Mouse (Mus musculus): ENCODE measurements around the gene Polr2j. TPM values are rescaled to one million over a fixed set of nuclear protein-coding genes. Genes with fewer than 3 reads are reported as not detected.

The Polr2j gene
- 94.7 and 103 TPM in 2 replicates for total RNA-seq (2015)
- 105 and 117 TPM in 2 replicates for total RNA-seq (2017)

GRCm38 (mm10) chr5:136115891-136116783 lies at the start of gene Polr2j:
Gene Polr2j, plus strand, starts transcription at chr5:136116631.
- ATAC-seq (ENCODE audit: poor library complexity, severe bottlenecking), result peak; percentile 99

GRCm38 (mm10) chr5:136069411-136069810 lies 47.0 kb upstream of the Polr2j start:
- ATAC-seq (ENCODE audit: poor library complexity, severe bottlenecking), result no peak

- no peak for ATAC-seq (ENCODE audit: poor library complexity, severe bottlenecking)
Measured at GRCm38 (mm10) chr5:136073051-136073450, 43.4 kb upstream of the Polr2j start.

- no peak for ATAC-seq (ENCODE audit: poor library complexity, severe bottlenecking)
Measured at GRCm38 (mm10) chr5:136073526-136073925, 42.9 kb upstream of the Polr2j start.

DNA sequence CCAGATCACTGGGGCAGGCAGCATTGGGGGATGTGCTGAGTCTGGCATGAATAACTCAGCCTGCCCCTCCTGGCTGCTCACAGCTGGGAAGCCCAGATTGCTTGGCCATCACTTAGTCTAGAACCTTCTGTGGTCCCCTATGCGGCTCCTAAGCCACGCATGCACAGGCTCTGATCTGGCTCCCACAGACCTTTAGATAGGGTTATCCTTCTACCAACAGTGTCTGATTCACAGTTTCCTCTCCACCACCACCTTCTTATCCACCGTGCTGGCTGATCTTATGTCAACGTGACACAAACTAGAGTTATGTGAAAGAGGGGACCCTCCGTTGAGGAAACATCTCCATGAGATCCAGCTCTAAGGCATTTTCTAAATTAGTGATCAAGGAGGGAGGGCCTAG lies 41.4 kb upstream of the Polr2j start:
- ATAC-seq (ENCODE audit: poor library complexity, severe bottlenecking), result no peak

- no peak for ATAC-seq (ENCODE audit: poor library complexity, severe bottlenecking)
Measured at GRCm38 (mm10) chr5:136076284-136076683, 40.1 kb upstream of the Polr2j start.

GRCm38 (mm10) chr5:136077001-136077550 lies 39.4 kb upstream of the Polr2j start:
- no peak for ATAC-seq (ENCODE audit: poor library complexity, severe bottlenecking)

DNA sequence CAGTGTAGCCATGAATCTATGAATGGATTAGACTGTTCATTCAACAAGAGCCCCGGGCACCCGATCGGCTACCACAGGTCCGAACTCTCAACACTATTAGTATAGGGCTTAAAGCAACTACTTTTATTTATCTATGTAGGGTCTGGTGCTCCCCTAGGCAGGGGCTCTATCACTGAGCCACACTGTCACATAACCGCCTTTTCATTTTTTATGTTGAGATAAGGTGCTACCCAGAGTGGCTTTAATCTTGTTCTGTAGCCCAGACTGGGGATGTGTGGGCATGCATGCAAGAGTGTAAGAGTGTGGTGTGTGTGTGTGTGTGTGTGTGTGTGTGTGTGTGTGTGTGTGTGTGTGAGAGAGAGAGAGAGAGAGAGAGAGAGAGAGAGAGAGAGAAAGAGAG lies 38.3 kb upstream of the Polr2j start:
- no peak for ATAC-seq (ENCODE audit: poor library complexity, severe bottlenecking)

- no peak for ATAC-seq (ENCODE audit: poor library complexity, severe bottlenecking)
Measured at GRCm38 (mm10) chr5:136082345-136082744, 34.1 kb upstream of the Polr2j start.

DNA sequence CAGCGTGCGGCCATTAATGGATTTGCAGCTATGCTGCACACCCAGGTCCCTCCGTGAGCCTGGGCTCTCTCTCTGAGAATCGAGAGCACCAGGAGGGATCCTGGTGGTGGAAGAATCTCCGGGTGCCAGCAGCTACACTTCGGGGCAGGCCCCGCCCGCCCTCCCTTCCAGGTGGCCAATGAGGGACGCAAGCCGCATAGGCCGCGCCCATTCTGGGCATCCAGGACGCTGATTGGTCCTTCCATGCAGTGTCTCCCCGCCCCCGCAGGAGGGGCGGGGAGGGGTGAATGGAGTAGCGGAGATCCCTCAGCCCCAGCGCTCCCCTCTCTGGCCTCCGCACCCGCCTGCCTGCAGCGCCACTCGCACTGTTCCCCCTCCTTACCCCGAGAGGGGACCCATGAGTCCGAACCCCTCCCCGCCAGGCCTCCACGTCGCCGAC lies 32.7 kb upstream of the Polr2j start, which contains the start of gene Rasa4:
TSS of gene Rasa4 (plus strand) at position 248 of the 439 bp plus-strand sequence.
- peak; percentile 96 for ATAC-seq (ENCODE audit: poor library complexity, severe bottlenecking)

- ATAC-seq (ENCODE audit: poor library complexity, severe bottlenecking), result peak; percentile 22; the same call in 1 of the 2 replicates
Measured at GRCm38 (mm10) chr5:136084144-136084881, 32.1 kb upstream of the Polr2j start.

- ATAC-seq (ENCODE audit: poor library complexity, severe bottlenecking), result peak; percentile 39
Measured at GRCm38 (mm10) chr5:136084891-136085651, 31.4 kb upstream of the Polr2j start.

DNA sequence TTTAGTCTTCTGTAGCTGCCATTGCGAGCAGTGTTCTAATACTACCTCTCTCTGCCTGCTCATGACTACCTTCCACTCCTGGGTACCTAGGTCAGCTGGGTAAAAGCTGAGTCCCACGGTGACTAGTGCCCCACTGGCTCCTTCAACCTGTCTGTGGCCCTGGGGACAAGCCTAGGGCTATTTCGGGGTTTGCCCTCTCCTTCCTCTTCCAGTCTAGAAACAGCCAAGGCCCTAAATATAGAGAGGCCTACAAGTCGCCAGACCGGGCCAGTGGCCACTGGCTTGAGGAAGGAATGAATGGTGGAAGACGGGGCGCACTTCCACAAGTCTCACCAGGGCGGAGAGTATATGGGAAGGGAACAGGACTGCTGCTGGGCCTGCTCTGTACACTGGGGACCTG lies 30.1 kb upstream of the Polr2j start:
- ATAC-seq (ENCODE audit: poor library complexity, severe bottlenecking), result no peak

GRCm38 (mm10) chr5:136088821-136089575 lies 27.4 kb upstream of the Polr2j start:
- ATAC-seq (ENCODE audit: poor library complexity, severe bottlenecking), result no peak

GRCm38 (mm10) chr5:136091927-136092326 lies 24.5 kb upstream of the Polr2j start:
- no peak for ATAC-seq (ENCODE audit: poor library complexity, severe bottlenecking)

DNA sequence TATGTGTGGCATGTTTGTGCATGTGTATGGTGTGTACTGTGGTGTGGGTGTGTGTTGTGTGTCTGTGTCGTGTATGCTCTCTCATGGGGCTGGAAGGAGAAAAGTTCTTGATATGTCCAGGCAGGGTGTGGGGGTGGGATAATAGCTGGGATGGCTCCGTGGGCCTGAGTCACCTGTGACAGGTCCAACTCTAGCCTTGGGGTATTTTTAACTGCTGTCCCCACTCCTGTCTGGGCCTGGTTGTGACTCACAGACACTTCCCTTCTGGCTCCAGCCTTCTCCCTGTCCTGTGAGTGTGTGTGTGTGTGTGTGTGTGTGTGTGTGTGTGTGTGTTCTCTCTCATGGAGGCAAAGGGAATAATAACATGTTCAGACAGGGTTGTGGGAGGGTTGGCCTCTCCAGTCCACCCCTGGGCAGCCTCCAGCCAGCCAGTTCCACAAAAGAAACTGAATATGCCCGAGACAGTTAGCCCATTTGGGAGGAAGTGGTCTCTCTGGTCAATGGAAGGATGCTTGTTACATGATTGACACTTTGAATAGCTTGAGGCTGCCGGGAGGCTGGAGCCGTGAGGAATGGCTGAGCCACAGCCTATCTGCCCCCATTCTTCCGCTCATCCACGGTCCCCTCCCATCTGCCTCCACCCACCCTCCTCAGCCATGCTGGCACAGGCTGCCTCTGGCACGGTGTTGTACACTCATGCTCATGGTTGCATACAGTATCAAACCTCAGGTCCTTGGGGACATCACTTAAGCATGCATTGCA lies 22.0 kb upstream of the Polr2j start:
- ATAC-seq (ENCODE audit: poor library complexity, severe bottlenecking), result no peak

GRCm38 (mm10) chr5:136095089-136095488 lies 21.3 kb upstream of the Polr2j start:
- no peak for ATAC-seq (ENCODE audit: poor library complexity, severe bottlenecking)

DNA sequence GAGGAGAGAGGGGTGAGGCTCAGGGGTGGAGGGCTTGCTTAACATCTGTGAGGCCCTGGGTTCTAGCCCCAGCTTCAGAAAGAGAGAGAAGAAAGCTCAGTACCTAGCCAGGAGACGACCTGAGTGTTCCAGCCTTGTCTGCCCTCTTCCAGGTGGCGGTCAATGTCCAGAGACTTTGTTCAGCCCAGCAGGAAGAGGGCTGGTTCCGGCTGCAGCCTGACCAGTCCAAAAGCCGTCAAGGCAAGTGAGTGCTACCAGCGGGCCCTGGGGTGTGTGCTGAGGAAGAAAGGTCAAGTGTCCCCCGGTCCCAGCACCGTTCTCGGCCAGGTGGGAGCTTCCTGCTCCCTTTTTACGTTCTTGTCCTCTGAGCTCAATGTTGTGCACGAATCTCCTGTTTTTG lies 17.9 kb upstream of the Polr2j start:
- no peak for ATAC-seq (ENCODE audit: poor library complexity, severe bottlenecking)

All from megakaryocyte, adult 5-6 weeks (primary cell).